Mouse (Mus musculus): ENCODE results near the gene Timp4.
"Not testable (repeated sequence)": the region's sequence is repeated elsewhere in the genome, so short reads cannot be mapped to it uniquely, and the experiment has no call there.

The Timp4 gene

DNA sequence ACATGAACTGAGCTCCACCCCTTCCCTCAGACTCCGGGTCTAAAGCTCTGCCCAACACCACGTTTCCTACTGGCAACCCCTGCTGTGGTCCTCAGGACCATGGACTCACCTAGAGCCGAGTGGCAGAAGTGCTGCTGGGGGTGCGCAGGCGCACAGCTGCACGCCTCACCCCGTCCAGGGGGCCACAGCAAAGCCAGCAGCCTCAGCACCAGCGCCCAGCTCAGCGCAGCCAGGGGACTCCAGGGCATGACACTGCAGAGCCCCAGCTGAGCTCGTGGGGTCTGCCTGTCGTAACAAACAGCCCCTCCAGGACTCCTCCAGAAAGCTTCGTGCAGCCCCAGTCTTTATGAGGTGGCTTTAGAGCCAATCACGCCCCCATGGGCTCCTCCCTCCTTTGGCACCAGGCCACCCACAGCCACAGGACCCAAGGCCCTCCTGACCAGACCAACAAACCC lies 447 bp downstream of the Timp4 start:
- DNase-seq (ENCODE audit: low spot score), result peak; percentile 70

DNA sequence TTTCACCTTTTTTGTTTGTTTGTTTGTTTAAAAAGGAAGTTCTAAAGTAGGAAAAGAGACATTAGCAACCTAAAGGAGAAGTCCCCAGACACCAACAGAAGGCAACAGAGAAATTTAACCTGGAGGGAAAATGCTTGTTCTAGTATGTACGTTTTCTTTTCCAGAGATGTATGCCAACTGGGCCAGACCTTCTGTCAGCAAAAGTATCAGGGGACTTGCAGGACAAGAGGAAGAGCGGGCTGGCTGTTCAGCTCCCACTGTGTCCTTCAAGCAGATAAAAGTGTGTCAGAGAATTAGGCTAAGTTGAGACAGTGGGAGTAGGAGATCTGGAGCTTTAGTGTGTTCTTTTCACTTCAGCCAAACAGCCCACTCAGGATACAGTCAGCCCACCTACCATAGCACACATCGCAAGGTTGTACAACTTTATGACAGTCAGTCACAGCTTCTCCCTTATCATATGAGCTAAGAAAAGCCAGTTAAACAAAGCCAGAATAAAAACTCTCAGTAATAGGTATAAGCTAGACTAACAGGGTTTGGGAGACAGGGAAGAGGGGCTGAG lies 6.4 kb downstream of the Timp4 start:
- DNase-seq (ENCODE audit: low spot score), result no peak

DNA sequence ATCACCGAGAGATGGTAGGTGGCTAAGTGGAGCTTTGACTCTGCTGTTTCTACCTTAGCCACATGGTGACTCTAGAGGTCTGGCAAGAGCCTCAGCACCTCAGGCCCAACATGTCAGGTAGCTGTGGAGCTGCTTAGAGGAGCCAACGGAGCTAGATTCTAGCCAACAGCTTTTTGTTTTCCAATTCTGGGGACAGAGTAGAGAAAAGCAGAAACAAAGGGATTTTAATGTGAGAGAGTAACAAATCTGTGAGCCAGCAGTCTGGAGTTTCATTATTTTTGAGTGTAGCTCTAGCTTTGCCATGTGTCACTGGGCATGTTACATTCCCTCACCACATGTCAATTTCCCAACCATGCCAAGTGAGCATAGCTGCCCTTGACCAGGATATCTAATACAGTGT lies 7.8 kb downstream of the Timp4 start:
- DNase-seq (ENCODE audit: low spot score), result no peak

DNA sequence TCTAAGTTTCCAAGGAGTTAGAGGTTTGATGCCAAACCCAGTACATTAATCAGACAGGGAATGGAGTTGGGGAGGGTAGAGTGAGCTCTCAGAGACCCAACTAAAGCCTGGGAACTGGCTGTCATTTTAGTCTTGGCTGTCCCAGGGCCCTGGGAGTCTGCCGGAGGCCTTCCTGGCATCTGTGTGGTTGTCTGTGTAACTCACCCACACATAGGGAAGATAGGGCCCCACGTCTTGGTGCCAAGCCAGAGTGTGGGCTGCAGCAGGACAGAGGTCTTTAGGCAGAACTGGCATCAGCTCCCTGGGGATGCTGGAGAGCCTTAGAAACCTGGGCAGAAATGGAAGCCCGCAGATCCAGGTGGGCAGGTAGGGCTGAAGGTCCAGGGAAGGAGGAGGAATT lies 10.1 kb downstream of the Timp4 start:
- no peak for DNase-seq (ENCODE audit: low spot score)

DNA sequence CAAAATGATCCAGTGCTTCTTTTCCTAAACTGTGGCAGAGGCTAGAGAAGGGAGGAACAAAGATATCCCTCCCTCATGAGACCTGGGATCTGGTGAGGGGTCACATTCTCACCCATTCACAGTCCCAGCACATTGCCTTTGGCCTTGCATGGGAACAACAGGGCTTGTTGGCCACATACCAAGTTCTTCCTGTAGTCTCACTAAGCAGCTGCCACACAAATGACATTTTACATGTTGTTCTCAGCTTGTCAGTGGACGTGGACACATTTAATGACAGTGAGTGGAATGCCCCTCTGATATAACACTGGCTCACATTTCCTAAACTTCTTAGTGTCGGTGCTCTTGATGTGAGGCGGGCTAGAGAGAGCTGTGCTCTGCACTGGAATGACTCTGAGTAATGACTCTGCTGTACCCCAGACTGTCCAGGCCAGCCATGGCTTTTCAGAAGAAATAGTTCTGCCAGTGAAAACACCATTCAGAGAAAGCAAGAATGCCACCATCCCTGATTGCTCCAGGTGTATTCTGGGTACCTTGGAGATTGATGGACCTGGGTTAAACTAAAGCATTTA lies 10.8 kb downstream of the Timp4 start:
- no peak for DNase-seq (ENCODE audit: low spot score)

DNA sequence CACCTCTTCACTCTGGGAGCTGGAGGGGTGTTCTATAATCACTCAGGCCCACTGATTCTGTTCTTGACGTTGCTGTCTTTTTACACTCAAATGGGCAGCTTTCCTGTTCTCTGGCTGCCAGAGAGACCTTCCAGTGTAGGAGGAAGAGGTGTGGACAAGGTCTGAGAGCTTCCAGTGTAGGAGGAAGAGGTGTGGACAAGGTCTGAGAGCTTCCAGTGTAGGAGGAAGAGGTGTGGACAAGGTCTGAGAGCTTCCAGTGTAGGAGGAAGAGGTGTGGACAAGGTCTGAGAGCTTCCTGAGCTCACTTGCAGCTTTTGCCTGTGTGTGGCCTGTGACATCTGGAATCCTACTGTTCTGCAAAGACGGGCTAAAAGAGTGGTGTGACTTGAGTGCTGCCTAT lies 11.6 kb downstream of the Timp4 start:
- DNase-seq (ENCODE audit: low spot score), result not testable (repeated sequence)

DNA sequence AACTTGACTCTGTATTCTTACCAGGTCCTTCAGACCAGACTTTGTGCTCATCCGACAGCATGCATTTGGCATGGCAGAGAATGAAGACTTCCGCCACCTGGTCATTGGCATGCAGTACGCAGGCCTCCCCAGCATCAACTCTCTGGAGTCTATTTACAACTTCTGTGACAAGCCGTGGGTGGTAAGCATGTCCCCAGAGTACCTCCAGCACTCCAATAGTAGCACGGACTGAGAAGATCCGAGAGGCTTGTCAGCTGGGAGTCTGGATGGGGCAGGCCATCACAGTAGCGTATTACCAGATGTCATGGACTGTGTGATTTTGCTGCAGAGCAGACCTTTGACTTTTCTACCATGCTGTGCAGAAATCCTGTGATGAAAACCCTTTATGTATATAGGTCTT lies 12.7 kb downstream of the Timp4 start:
- no peak for DNase-seq (ENCODE audit: low spot score)

DNA sequence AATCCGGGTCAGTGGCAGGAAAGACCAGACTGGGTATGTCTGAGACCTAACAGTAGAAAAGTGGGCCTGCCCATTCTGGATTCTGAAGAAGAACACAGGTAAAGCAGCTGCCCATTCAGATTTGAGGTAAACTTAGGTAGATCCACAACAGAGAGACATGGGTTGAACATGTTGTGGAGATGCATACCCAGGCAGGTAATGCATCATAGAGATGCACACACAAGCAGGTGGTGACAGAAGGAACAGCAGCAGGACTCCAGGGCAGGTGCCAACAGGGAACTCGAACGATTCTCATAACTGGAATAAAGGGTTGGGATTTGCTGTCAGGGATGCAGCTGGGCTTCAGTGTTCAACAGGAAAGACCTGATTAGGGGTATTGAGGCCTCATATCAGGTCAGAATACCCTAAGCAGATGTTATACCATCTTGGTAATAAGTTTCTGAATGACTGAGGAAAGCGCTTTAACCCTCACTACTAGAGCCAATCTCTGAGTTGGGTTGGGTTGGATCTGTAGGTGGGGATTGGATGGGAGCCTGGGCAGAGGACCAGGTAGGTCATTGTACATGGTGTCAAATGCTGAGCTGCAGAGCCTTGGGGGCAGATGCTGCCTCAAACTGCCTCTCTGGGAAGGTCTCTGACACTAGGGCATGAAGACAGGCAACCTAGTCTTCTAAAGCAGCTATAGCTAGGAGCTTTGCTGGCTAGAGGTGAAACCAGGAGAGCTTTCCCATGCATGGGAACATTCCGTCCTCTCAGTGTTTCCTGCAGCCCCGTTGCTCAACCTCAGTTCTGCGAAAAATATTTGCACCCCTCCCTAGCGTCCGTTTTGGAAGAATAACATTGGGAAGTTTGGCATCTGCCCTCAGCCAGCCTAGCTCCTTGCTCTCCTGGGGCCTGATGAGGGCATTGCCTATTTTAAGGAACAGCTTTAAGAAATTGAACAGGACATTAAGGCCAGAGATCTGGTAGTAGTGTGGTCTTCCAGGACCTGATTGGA lies 13.7 kb downstream of the Timp4 start:
- DNase-seq (ENCODE audit: low spot score), result no peak

DNA sequence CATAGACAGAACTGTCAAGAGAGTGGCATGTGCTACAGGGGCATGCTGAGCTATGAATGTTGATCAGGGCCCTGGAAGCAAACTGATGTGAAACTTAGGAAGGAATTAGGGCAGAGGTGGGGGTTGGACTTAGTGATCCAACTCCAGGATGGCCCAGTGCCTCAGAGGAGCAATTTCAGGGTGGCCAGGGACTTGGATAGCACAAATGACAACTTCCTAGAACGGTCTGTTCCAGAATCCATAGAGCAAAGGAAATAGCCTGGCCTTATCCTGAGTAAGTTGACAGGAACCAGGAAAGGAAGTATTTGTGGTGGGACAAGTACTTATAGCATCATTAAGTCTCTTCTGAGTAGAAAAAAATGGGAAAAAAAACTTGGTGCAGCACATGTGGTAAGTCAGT lies 19.4 kb downstream of the Timp4 start:
- DNase-seq (ENCODE audit: low spot score), result no peak

DNA sequence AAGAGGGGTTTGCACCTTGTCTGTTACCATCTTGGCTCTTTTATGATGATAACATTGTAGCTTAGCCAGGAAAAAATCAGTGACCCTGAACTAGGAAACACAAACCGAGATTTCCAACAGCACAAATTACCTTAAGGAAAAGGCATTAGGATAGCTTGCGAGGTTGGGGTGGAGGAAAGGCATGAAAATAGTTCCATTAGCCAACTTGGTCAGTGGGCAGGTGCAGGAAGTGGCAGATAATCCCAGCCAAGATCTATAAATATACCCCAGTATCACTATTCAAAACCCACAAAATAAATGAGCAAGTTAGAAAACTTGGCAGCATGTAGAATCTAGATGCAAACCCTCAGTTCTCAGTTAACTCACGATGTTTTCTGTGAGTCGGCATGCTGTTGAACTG lies 20.2 kb downstream of the Timp4 start:
- DNase-seq (ENCODE audit: low spot score), result no peak

DNA sequence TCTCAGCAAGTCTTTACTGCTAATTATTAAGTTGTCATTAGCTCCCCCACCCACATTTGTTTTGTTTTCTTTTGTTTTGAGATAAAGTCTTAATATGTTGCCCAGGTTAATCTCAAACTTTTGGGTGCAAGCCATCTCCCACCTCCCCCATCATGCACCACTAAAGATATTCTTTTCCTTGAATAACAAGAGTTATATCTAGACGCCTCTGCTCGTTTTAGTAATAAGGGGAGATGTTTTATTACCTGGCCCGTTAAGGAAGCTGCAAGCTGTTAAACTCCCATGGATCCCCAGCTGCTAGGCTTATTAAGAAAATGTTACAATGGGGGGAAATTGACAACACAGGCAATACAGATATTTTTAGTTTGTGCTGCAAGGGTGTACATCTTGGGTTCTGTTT lies 21.4 kb downstream of the Timp4 start:
- DNase-seq (ENCODE audit: low spot score), result no peak

DNA sequence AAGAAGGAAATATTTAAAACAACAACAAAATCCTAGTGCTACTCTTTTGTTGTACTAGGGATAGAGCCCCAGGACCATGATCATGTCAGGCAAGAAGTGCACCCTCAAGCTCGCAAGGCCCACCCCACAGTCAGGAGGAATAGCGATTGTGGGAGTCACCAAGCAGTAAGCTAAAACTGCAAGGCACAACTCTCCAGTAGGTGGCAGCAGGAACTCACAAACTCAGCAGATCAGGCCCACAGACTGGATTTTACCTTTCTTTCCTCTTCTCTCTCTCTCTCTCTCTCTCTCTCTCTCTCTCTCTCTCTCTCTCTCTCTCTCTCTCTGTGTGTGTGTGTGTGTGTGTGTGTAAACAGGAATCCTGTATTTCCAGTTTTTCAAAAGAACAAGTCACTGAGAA lies 24.5 kb downstream of the Timp4 start:
- peak; percentile 83 for DNase-seq (ENCODE audit: low spot score)

DNA sequence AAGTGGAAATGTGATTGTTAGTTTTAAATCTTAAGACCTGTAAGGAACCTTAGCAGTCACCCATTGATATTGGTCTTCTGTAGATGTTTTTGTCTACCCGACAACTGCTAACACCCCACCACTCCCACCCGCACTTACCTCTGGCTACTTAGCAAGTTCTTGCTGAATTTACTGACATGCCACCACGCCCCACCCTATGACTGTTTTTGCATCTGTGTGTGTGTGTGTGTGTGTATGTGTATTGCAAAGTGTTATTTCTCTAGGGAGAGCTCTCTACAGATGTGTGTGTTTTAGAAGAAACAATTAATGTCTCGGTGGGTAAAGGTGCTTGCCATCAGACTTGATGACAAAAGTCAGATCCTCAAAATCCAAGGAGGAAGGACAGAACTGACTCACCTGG lies 25.0 kb downstream of the Timp4 start, which contains the start of gene Gm17482:
Gm17482 (plus strand) TSS at position 301 of the 400 bp plus-strand sequence.
- no peak for DNase-seq (ENCODE audit: low spot score)

DNA sequence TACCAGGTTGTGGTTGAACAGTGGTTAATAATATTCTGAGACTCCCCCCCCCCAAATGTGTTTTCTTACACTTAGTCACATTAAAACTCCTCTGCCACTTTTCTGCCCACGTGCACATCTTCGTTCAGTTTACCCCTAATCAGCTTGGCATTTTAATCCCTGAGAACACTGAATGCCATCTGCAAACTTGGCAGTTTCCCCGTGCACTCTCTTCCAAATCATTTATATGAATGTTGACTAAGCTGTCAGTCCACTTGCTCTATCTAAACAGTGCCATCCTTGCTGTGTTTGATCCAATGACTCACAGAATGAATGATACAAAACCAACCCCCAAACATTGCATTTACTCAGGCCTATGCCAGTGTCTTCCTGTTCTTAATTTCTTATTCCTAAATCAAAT lies 26.5 kb downstream of the Timp4 start:
- no peak for DNase-seq (ENCODE audit: low spot score)

DNA sequence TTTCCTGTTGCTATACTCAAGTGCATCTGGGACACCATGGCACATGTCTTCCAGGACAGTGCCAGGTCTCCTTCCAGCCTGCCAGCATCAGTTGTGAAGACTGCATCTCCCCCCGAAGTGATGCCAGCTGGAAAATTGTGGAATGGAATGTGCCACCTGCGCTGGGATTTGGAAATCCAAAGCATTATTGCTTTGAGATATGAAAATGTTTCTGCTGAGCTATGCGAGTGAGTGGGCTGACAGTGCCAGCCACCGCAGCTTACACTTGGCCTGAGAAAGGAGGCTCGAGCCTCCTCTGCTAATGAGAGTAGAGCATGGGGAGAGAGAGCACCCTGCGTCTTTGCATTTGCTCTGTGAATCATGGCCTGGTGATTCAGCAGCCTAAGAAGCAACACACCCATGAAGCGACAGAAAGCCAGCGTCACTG lies 30.8 kb downstream of the Timp4 start:
- no peak for DNase-seq (ENCODE audit: low spot score)

DNA sequence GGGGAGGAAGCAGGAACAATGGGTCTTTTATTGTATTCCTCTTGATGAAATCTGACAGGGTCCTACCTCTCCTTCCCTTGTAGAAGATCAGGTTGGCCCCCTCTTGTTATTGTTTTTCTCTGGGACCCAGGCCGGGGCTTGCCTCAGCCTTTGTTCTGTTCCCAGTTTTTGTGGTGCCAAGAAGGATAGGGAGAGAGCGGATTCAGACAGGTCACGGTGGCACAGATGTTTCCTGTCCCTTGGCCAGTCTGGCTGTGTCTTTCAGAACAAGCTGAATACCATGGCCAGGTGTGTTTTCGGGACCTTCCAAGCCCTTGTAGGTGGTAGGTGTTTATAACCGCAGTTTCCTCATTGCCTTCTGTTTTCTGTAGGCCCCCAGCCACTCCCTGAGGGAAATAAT lies 38.9 kb downstream of the Timp4 start:
- no peak for DNase-seq (ENCODE audit: low spot score)

DNA sequence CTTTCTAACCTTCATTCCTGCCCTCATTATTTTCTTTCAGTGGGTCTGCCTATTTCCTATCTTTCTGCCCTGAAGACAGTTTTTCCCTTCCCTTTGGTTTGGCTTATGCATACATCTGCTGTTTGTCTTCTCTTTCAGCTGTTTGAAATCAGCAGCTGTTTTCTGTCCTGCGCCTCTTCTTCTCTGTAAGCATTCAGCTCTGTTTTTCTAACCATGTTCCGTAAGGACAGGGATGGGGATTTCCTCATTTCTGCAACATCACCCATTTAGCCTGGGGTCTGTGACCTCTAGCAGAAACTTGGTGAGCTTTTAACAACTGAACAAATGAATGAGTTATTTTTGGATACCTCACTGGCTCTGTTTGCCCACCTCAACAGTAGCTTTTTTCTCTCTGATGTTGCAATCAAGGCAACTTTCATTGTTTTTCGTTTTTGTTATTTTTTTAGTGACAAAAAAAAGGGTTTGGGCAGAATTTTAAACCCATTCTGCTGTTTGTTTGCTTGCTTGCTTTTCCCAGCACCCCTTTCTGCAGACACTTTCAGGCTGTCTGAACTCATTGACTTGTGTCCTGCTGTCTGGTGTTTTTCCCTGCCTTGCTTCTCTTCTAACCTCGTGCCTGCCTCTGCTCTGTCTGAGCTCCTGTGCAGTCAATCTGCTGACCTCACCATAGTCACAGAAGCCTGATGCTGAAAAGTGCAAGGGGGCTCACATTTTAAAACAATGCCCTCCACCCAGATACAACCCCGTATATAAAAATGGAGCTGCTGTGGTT lies 39.7 kb downstream of the Timp4 start:
- no peak for DNase-seq (ENCODE audit: low spot score)

DNA sequence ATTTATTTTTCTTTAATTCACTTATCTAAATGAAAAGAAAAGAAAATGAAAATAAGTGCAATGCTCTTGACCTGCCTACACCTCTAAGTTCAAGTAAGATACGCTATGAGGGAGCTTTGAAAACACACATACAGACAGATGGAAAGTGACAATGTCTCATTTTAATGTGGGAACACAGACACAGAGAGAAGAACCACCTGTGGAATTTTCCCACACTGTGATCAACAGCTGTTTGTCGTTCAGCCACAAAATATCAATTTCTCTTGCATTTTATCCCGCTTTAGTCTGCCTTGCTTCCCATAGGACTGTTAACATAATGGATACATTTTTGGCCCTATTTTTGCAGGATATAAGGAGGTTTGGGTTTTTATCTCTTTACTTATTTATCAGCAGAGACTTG lies 41.2 kb downstream of the Timp4 start:
- no peak for DNase-seq (ENCODE audit: low spot score)

DNA sequence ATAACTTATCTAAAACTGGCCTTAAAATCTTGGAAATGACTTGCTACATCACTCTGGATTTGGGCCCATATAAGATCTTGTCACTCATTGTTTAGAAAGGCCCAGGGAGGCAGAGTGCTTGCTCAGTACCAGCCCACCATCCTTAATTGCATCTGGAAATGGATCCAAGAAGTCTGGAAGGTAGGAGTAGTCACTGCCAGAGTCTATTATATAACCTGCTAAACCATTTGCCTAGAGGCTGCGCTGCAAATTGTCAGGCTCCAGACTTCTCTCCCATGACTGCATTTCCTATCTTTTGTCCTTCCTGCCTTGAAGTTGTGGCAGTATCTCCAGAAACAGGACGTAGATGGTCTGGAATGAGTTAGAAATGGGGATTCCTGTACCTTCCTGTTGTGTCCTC lies 41.8 kb downstream of the Timp4 start:
- no peak for DNase-seq (ENCODE audit: low spot score)

DNA sequence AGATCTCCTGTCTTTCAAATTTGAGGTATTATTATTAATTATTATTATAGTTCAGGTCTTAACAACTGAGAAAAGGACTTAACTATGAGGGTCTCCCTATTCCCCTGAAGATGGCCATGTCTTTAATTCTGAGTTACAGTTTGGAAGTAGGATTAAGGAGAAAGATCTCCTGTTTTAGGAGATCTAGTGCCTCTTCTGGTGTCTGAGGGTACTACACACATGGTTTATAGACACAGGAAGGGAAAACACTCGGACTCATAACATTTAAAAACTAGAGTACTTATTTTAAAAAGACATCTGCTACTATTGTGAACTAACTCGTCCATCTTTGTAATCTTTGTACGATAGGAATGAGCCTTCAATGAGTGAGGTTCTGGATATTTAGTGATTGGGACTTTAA lies 49.0 kb downstream of the Timp4 start:
- no peak for DNase-seq (ENCODE audit: low spot score)

DNA sequence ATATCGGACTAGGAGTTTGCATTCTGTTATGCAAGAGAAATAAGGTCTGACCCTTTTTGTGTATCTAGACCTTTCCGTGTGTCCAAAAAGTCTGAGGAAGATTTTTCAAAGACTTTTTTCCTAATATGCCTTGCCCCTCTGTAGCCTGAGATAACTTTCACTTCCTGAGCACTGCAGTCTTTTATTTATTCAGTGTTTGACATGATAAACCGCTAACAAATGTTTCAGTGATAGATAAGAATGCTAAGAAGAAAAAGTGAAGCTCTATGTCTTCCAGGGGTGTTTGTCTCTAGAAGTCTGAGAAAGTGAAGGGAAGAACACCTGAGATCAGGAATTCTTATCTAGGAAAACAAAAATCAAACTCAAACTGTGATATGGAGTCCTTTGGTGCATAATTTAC lies 51.3 kb downstream of the Timp4 start:
- DNase-seq (ENCODE audit: low spot score), result no peak

Measured in testis, postnatal 10 days (tissue).